Mouse (Mus musculus): ENCODE results near the gene Ugcg. TPM values are rescaled to one million over a fixed set of nuclear protein-coding genes. Genes with fewer than 3 reads are reported as not detected.

Ugcg gene
- polyA plus RNA-seq, 1 experiment from 2014 or later: 9.7 TPM

GRCm38 (mm10) chr4:59187289-59187688, 1.8 kb upstream of the Ugcg start:
- WGBS: 19% methylated on average over 3 of the region's 3 CpGs
- Histone ChIP-seq H3K4me1 (replicated peaks; ENCODE audit: control insufficient read depth, insufficient read depth, low read length) (peaks cover 6% of the 10 kb centered on the region; the same call in 1 of the 2 replicates), H3K4me3 (ENCODE audit: low read length) (no peak overlapping the region), H3K9me3 (ENCODE audit: control insufficient read depth, low read length) (no peaks in the 10 kb centered on the region), H3K27me3 (ENCODE audit: control insufficient read depth, insufficient read depth, low read depth, low read length) (no peaks in the 10 kb centered on the region), H3K27ac (ENCODE audit: low read length) (no peak overlapping the region), H3K4me2 (ENCODE audit: low read depth, low read length) (no peak overlapping the region), H3K36me3 (ENCODE audit: control insufficient read depth, insufficient read depth, low read length) (no peaks in the 10 kb centered on the region), H3K9ac (ENCODE audit: low read length) (no peak overlapping the region)
- ATAC-seq (ENCODE audit: low read depth): no peak

DNA sequence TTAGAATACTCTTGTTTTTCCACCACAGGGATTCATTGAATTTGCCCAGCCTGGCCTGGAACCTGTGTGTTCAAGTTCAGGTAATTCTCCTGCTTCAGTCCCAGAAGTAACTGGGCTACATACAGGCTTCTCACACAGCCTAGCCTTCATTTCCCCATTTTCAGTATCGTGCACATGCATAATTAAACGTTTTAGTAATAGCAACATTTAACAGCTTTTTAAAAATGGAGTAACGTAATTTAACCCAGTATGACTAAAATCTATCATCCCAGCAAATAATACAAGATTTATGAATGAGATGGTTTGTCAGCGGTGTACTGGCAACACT, 619 bp upstream of the Ugcg start:
- no peaks in the 10 kb centered on the region for H3K9me3 ChIP-seq (ENCODE audit: control insufficient read depth, low read length)
- peaks cover 6% of the 10 kb centered on the region; the same call in 1 of the 2 replicates for H3K4me1 ChIP-seq (replicated peaks; ENCODE audit: control insufficient read depth, insufficient read depth, low read length)
- peak overlapping the region; percentile 99 for H3K9ac ChIP-seq (ENCODE audit: low read length)
- WGBS: 22% methylated on average over 4 of the region's 4 CpGs
- H3K36me3 ChIP-seq (ENCODE audit: control insufficient read depth, insufficient read depth, low read length): no peaks in the 10 kb centered on the region
- H3K27ac ChIP-seq (ENCODE audit: low read length): peak overlapping the region; percentile 96
- no peak for ATAC-seq (ENCODE audit: low read depth)
- no peaks in the 10 kb centered on the region for H3K27me3 ChIP-seq (ENCODE audit: control insufficient read depth, insufficient read depth, low read depth, low read length)
- H3K4me3 ChIP-seq (ENCODE audit: low read length): peak overlapping the region; percentile 97
- H3K4me2 ChIP-seq (ENCODE audit: low read depth, low read length): peak overlapping the region; percentile 71

DNA sequence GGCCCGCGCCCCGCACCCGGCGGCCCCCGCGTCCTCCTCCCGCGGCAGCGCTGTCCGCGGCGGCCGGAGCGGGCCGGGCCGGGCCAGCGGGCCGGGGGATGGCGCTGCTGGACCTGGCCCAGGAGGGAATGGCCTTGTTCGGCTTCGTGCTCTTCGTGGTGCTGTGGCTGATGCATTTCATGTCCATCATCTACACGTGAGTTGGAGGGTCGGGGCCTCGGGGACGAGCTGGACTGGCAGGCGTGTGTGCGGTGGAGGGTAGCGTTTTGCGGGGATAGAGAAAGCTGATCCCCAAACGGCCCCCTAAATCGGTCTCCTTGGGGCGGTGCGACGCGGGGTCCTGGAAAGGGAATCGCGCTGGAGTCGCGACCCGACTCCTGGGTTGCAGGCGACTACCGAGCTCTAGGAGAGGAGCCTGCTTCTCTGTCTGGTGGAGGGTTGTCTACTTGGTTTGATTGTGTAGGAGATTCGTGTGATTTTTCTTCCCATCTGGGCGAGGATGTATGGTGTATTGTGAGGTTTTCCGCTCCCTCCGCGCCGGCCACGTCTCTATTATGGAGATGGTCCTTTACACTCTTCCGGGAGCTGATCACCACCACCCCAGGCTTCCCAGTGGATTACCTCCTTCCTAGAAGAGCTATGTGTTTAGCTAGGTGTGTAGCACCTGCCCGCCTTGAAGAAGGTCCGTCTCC, 635 bp downstream of the Ugcg start:
- ATAC-seq (ENCODE audit: low read depth): peak; percentile 31
- Histone ChIP-seq H3K4me1 (replicated peaks; ENCODE audit: control insufficient read depth, insufficient read depth, low read length) (peaks cover 10% of the 10 kb centered on the region; the same call in 1 of the 2 replicates), H3K9ac (ENCODE audit: low read length) (peak overlapping the region; percentile 99), H3K4me3 (ENCODE audit: low read length) (peak overlapping the region; percentile 97), H3K36me3 (ENCODE audit: control insufficient read depth, insufficient read depth, low read length) (no peaks in the 10 kb centered on the region), H3K4me2 (ENCODE audit: low read depth, low read length) (peak overlapping the region; percentile 71), H3K27me3 (ENCODE audit: control insufficient read depth, insufficient read depth, low read depth, low read length) (no peaks in the 10 kb centered on the region), H3K9me3 (ENCODE audit: control insufficient read depth, low read length) (no peaks in the 10 kb centered on the region), H3K27ac (ENCODE audit: low read length) (peak overlapping the region; percentile 96)
- under 1% methylated on average over 42 of the region's 54 CpGs for WGBS

GRCm38 (mm10) chr4:59190650-59191424, 1.8 kb downstream of the Ugcg start:
- H3K4me1 ChIP-seq (replicated peaks; ENCODE audit: control insufficient read depth, insufficient read depth, low read length): peaks cover 13% of the 10 kb centered on the region; the same call in 1 of the 2 replicates
- H3K9me3 ChIP-seq (ENCODE audit: control insufficient read depth, low read length): no peaks in the 10 kb centered on the region
- no peaks in the 10 kb centered on the region for H3K36me3 ChIP-seq (ENCODE audit: control insufficient read depth, insufficient read depth, low read length)
- no peak overlapping the region for H3K27ac ChIP-seq (ENCODE audit: low read length)
- WGBS: 44% methylated on average over 7 of the region's 7 CpGs
- H3K4me2 ChIP-seq (ENCODE audit: low read depth, low read length): peak overlapping the region; percentile 71
- no peak overlapping the region for H3K9ac ChIP-seq (ENCODE audit: low read length)
- H3K4me3 ChIP-seq (ENCODE audit: low read length): peak overlapping the region; percentile 97
- ATAC-seq (ENCODE audit: low read depth): no peak
- H3K27me3 ChIP-seq (ENCODE audit: control insufficient read depth, insufficient read depth, low read depth, low read length): no peaks in the 10 kb centered on the region

DNA sequence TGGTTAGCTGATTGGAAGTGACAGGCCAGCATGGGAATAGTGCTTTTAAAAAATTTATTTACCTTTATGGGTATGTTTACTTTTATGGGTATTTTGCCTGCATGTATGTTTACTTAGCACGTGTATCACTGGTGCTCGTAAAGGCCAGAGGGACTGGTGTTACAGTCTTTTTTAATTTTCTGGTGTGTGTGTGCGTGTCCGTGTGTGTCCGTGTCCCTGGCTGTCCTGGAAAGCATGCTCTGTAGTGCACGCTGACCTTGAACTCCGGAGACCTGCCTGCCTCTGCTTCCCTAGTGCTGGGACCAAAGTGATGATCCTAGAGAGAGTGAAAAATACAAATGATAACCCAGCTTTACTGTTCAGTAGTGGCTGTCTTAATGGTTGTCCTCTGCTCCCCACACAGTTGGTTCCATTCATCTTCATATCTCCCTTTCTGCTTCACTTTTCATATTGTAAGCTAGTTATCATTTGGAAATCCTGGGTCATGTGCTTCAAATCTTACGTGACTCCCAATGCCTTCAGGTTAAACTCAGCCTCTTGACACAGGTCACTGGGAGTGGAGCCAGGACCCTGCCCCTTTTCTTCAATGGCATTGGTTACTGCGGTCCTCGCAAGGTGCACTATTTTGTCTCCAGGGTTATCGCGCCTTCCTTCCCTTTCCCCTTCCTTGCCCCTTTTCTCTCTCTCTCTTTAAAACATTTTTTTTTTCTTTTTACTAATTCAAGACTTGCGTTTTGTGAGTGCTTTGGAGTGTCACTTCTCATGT, 5.9 kb downstream of the Ugcg start:
- Histone ChIP-seq H3K4me2 (ENCODE audit: low read depth, low read length) (no peak overlapping the region), H3K9me3 (ENCODE audit: control insufficient read depth, low read length) (no peaks in the 10 kb centered on the region), H3K9ac (ENCODE audit: low read length) (no peak overlapping the region), H3K27ac (ENCODE audit: low read length) (no peak overlapping the region), H3K4me1 (replicated peaks; ENCODE audit: control insufficient read depth, insufficient read depth, low read length) (peaks cover 35% of the 10 kb centered on the region), H3K4me3 (ENCODE audit: low read length) (no peak overlapping the region), H3K27me3 (ENCODE audit: control insufficient read depth, insufficient read depth, low read depth, low read length) (no peaks in the 10 kb centered on the region), H3K36me3 (ENCODE audit: control insufficient read depth, insufficient read depth, low read length) (no peaks in the 10 kb centered on the region)
- ATAC-seq (ENCODE audit: low read depth): no peak
- 79% methylated on average over 13 of the region's 13 CpGs for WGBS

GRCm38 (mm10) chr4:59196346-59197077, 7.5 kb downstream of the Ugcg start:
- 26% methylated on average over 12 of the region's 12 CpGs for WGBS

DNA sequence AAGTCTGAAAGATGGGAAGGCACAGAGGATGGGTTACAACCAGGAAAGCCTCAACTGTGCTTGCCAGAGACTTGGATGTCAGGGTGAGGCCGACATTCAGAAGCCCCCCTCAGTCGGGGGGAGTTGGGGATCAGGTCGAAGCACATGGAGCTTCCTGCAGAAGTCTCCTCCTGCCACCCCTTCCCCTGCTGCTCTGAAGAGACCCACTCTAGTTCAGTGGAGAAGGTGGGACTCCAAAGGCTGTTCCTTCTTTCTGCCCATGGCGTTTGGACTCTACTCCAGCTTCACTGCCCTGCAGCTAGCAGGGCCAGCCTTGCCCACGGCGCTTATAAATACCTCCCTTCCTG, 8.0 kb downstream of the Ugcg start:
- no peaks in the 10 kb centered on the region for H3K27me3 ChIP-seq (ENCODE audit: control insufficient read depth, insufficient read depth, low read depth, low read length)
- H3K36me3 ChIP-seq (ENCODE audit: control insufficient read depth, insufficient read depth, low read length): no peaks in the 10 kb centered on the region
- 38% methylated on average over 6 of the region's 6 CpGs for WGBS
- H3K4me1 ChIP-seq (replicated peaks; ENCODE audit: control insufficient read depth, insufficient read depth, low read length): peaks cover 37% of the 10 kb centered on the region
- no peaks in the 10 kb centered on the region for H3K9me3 ChIP-seq (ENCODE audit: control insufficient read depth, low read length)
- no peak overlapping the region for H3K9ac ChIP-seq (ENCODE audit: low read length)
- ATAC-seq (ENCODE audit: low read depth): no peak
- peak overlapping the region; percentile 12; the same call in 1 of the 2 replicates for H3K4me2 ChIP-seq (ENCODE audit: low read depth, low read length)
- H3K27ac ChIP-seq (ENCODE audit: low read length): no peak overlapping the region
- no peak overlapping the region for H3K4me3 ChIP-seq (ENCODE audit: low read length)

More at GRCm38 (mm10) chr4:59196346-59197077, 7.5 kb downstream of the Ugcg start:
- H3K27ac ChIP-seq (ENCODE audit: low read length): peak overlapping the region; percentile 1; the same call in 1 of the 2 replicates
- no peaks in the 10 kb centered on the region for H3K27me3 ChIP-seq (ENCODE audit: control insufficient read depth, insufficient read depth, low read depth, low read length)
- no peak overlapping the region for H3K4me3 ChIP-seq (ENCODE audit: low read length)
- no peaks in the 10 kb centered on the region for H3K36me3 ChIP-seq (ENCODE audit: control insufficient read depth, insufficient read depth, low read length)
- H3K9me3 ChIP-seq (ENCODE audit: control insufficient read depth, low read length): no peaks in the 10 kb centered on the region
- H3K4me1 ChIP-seq (replicated peaks; ENCODE audit: control insufficient read depth, insufficient read depth, low read length): peaks cover 37% of the 10 kb centered on the region
- H3K4me2 ChIP-seq (ENCODE audit: low read depth, low read length): peak overlapping the region; percentile 12; the same call in 1 of the 2 replicates
- no peak overlapping the region for H3K9ac ChIP-seq (ENCODE audit: low read length)
- ATAC-seq (ENCODE audit: low read depth): peak; percentile 55; the same call in 1 of the 2 replicates

- ATAC-seq (ENCODE audit: low read depth): no peak
- H3K27me3 ChIP-seq (ENCODE audit: control insufficient read depth, insufficient read depth, low read depth, low read length): no peaks in the 10 kb centered on the region
- no peak overlapping the region for H3K4me2 ChIP-seq (ENCODE audit: low read depth, low read length)
- H3K4me1 ChIP-seq (replicated peaks; ENCODE audit: control insufficient read depth, insufficient read depth, low read length): peaks cover 41% of the 10 kb centered on the region
- no peaks in the 10 kb centered on the region for H3K9me3 ChIP-seq (ENCODE audit: control insufficient read depth, low read length)
- no peaks in the 10 kb centered on the region for H3K36me3 ChIP-seq (ENCODE audit: control insufficient read depth, insufficient read depth, low read length)
- H3K9ac ChIP-seq (ENCODE audit: low read length): no peak overlapping the region
- WGBS: 75% methylated on average over 3 of the region's 3 CpGs
- H3K4me3 ChIP-seq (ENCODE audit: low read length): no peak overlapping the region
- H3K27ac ChIP-seq (ENCODE audit: low read length): no peak overlapping the region
Observed at GRCm38 (mm10) chr4:59197462-59197861, 8.4 kb downstream of the Ugcg start.
